Mouse (Mus musculus) thymus, postnatal 0 days (tissue): ENCODE data around the gene Ggt5. TPM values are rescaled to one million over a fixed set of nuclear protein-coding genes. Genes with fewer than 3 reads are reported as not detected.

Experiments used
- DNase-seq: peaks from one replicate; pipeline ENCODE4 v3.0.0-alpha.2; 2015; ENCODE audit warnings: low spot score
- polyA plus RNA-seq: library from polyadenylated mRNA; unstranded; fragments of >200 nt; fragmentation: Nextera tagmentation; extraction: Ambion mirVana; gene quantifications from 2 replicates; pipeline ENCODE4 v1.2.1, GENCODE M21; 2015

The Ggt5 gene
- polyA plus RNA-seq, 1 experiment from 2014 or later: 11.9 TPM

DNA sequence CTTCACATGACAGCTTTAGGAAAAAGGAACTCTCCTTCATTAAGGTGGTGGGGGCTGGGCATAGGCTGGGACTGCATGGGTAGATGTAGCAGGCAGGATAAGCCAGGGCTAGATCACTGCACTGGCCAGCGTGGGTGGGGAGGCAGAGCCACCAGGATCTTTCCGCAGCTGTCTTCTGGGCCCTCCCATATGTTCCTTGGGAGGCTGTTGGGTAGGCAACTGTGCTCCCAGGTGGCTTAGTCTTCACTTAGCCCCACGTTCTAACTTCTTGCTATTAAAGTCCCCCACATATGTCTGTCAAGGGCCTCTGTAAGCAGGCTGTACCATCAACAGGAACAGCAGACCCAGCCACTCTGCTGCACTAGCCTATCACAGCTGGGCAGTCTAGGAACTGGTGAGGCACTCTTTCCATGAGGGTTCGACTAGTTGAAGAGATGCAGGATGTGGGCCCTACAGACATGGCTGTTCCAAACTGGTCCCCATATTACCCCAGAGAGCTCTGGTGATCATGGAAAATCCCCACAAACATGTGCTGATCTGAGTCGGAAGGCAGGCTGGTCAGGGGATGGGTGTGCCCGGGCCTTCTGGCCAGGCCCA, 61.3 kb downstream of the Ggt5 start:
- no peak for DNase-seq

DNA sequence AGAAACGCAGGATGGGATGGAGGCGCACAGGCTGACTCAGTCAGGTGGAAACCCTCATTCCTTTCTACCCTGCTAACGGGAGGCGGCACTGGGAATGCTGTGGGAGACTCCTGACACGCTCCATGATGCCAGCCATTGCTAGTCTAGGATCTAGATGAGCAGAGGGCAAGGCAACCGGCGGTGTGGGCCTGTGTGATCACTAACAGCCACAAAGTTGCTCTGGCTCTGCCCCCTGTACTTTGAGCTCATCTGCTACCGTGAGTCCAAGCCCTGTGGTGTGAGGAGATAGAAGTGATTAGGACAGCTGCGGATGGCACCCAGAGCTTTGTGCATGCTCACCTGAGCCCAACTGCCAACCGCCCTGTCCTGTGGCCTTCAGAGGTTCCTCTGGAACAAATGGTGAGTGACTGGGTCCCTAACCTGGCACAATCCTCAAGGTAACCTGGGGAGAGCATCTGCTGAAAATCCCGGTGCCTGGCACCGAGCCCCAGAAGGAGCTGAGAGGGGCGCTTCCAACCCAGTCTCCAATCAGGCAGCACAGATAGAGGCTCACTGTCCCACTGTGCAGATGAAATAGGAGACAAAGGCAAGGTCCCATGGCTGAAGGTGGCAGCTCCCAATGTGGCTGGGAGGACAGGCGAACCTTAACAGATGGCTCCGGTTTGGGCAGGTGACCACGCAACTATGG, 62.4 kb downstream of the Ggt5 start:
- DNase-seq: no peak

DNA sequence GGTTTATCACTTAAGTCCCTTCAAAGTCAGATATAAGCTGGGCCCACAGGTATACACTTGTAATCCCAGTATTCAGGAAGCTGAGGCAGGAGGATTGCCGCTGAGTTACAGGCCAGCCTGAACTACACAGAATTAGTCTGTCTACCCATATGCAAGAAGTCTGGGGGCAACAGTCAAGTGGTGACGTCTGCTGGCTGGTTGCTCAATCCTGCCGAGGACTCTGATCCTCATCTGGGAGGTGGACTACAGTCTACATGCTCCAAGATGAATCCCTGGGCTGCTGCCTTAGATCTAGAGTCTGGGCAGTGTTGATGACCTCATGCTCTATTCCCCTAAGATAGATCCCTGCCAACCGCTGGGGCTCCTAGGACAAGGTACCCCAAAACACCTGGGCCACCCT, 64.9 kb downstream of the Ggt5 start:
- DNase-seq: no peak

DNA sequence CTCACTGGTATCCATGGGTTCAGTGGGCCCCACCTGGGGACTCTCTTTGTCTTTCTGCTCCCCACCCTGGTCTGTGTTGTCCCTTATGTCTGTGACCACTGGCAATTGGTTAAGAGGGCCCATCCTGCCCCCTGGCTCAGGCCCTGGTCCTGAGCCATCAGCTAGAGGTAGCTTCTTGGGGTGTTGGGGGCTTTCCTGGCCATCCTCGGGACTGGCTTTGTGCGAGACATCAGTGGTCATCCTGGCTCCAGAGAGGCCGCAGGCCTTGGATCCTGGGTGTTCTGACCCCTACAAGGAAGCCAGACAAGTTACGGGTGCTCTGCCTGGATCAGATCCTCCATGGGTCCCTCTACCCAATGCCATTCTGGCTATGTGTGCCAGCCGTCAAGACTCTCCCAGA, 68.0 kb downstream of the Ggt5 start:
- no peak for DNase-seq

DNA sequence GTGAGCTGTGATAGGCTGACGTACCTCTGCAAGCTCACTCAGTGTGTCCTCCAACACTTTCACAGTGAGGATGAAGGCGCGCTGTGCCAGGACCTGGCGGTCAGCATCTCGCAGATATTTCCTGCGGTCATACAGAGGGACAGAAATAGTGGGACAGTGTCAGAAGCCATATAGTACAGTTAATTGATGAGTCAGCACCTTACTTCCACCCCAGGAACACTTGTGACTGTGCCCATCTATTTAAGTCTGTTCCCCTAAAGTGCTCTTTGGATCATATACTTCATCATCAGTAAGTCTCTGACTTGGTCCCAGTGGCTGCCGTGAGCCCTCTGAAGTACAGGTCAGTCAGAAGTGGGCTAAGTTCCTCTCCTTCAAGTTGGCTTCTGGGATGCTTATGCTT, 68.6 kb downstream of the Ggt5 start:
- no peak for DNase-seq

DNA sequence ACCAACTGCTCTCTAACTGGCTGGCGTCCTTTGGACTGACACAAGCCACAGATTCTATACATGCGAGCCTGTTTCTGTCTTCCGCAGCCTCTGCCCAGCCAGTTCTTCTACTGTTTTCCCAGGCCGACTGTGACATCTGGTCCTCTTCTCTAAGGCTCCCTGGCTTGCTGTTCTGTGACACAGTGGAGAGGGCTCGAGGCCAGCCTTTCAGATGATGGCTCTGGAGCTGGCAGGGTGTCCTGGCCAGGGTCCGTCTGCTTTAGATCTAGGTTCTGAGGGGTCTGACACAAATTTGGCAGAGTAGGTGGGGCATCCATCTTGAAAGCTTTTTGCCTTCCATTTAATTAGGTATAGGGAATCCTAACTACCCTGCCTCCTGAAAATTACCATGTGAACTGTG, 72.2 kb downstream of the Ggt5 start:
- no peak for DNase-seq

DNA sequence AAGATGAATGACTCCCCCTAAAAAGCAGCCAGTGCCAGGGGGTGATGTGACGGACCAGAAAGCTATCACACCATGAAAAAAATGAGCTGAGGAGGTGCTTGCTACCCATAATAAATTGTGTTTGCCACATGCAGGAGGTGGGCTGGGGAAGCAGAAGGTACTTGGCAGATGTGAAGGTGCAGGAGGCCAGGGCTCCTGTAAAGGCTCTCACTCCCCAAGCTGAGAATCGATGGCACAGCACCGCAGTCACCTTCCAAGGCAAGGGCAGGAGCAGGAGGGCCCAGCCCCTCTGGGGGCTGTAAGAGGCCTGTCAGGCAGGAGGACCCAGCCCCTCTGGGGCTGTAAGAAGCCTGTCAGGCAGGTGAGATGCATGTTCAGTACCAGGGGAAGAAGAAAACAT, 72.7 kb downstream of the Ggt5 start:
- DNase-seq: no peak

DNA sequence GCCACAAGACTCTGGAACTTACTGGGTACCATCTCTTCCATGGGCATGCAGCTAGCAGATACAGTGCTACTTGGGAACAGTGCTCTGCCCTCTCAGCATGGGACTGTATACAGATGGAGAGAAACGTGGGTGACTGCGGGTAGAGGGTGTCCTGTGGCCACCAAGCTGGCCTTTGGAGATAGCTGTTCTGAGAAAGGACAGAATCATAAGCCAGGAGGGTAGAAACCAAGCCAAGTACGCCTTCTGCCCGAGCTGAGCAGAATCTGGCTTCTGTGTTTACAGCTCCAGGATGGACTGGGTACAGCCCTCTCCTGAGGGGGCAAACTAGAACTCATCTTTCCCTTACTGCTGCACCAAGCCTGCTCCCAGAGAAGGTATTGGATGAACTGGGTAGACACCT, 73.4 kb downstream of the Ggt5 start:
- no peak for DNase-seq

DNA sequence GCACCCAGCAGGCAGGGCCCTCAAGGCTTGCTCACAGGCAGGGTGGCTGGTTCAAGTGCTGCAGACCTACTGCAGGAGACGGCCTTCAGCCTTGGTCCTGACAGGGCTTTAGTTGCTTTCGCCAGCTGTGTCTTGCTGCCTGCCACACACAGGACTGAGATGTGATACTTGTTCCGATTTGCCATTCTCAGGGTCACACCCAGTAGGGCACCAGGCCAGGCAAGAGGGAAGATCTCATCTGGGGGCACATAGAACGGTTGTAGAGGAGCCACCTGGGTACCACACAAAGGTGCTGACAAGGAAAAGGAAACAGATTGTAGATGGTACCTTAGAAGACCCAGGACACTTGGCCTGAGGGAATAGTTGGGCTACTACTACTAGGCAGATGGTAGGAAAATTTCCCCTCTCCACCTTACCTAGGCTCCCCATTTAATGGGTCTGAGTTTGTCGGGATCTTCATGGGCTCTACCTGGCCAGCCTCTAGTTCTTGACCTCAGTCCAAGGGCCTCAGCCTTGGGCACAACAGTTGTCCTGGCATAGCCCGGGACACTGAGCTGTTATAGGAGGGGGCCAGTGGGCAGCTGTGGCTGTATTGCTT, 75.6 kb downstream of the Ggt5 start:
- no peak for DNase-seq

DNA sequence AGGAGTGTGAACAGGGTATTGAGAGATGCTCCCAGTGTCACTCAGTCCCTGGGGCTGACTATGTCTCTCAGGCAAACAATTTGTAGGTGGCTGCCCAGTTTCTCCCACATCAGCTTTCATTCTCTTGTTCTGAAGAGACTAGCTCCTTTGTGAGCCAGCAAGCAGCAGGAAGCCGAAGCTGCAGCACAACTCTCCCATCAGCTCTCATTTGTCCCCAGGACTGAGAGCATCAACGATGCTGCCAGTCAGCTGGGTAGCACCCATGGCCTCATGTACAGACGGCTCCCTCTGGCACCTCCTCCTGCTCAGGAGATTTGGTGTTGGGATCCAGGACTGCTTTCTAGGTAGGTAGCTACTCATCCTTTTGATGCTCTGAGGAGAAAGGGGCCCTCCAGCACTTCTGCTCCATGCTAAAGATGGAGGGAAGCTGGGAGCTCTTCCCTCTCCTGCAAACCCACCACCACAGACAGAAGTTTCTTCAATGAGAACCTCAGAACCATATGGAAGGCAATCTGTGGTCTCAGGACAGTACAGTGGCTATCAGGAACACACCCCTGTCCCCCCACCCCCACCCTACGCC, 77.4 kb downstream of the Ggt5 start:
- DNase-seq: peak; percentile 21

Other genes starting within 250 kb of the Ggt5 start
- gene Upb1, start 188.2 kb upstream of the Ggt5 start, polyA plus RNA-seq: 0.42 and 0.55 TPM in 2 replicates
- gene Snrpd3, start 71.8 kb upstream of the Ggt5 start, polyA plus RNA-seq: 149 and 167 TPM in 2 replicates
- gene Gucd1, start 71.4 kb upstream of the Ggt5 start, polyA plus RNA-seq: 17.5 and 18.2 TPM in 2 replicates
- gene Lrrc75b, start 29.0 kb upstream of the Ggt5 start, polyA plus RNA-seq: 0.41 and 0.86 TPM in 2 replicates
- 0.90 and 1.5 TPM in 2 replicates for gene Ggt1, start 27.7 kb upstream of the Ggt5 start, polyA plus RNA-seq
- 1.9 and 2.9 TPM in 2 replicates for gene Susd2, start 54.7 kb downstream of the Ggt5 start, polyA plus RNA-seq
- gene Cabin1, start 175.0 kb downstream of the Ggt5 start, polyA plus RNA-seq: 21.3 and 26.1 TPM in 2 replicates
- gene Ddt, start 184.1 kb downstream of the Ggt5 start, polyA plus RNA-seq: 131 and 132 TPM in 2 replicates
- gene Gm20441, start 191.6 kb downstream of the Ggt5 start, polyA plus RNA-seq: not detected in 2 replicates
- 9.9 and 10.1 TPM in 2 replicates for gene Gstt3, start 192.1 kb downstream of the Ggt5 start, polyA plus RNA-seq
- 2.2 and 2.8 TPM in 2 replicates for gene Gstt1, start 209.2 kb downstream of the Ggt5 start, polyA plus RNA-seq
- gene Gstt4, start 233.2 kb downstream of the Ggt5 start, polyA plus RNA-seq: 0.14 and 0.18 TPM in 2 replicates
- gene Gstt2, start 248.1 kb downstream of the Ggt5 start, polyA plus RNA-seq: 77.5 and 78.6 TPM in 2 replicates